Mouse (Mus musculus) myocyte (in vitro differentiated cells): Measurements from ENCODE around the gene Gm9507.

Source experiments
- CEBPB ChIP-seq: IDR thresholded peaks from 2 replicates; pipeline ENCODE4 v1.6.1; 2011; ENCODE audit warnings: mild to moderate bottlenecking, moderate library complexity; ENCODE audit not compliant: poor library complexity, insufficient read depth, severe bottlenecking
- E2F4 ChIP-seq: IDR thresholded peaks from one replicate; pipeline ENCODE4 v1.6.1; 2011; ENCODE audit warnings: mild to moderate bottlenecking, control low read depth, moderate library complexity; ENCODE audit not compliant: insufficient read depth
- MAX ChIP-seq: IDR thresholded peaks from one replicate; pipeline ENCODE4 v1.6.1; 2011; ENCODE audit warnings: low read depth, mild to moderate bottlenecking, control low read depth
- MYOD1 ChIP-seq, 3 experiments: IDR thresholded peaks; one replicate each; pipeline ENCODE4 v1.6.1; 2011; ENCODE audit warnings: control low read depth in 2 of 3, low read depth in 2 of 3, mild to moderate bottlenecking in 2 of 3, moderate library complexity in 1 of 3; ENCODE audit not compliant: insufficient read length in 2 of 3, control insufficient read depth in 1 of 3
- MYOG ChIP-seq, 3 experiments: IDR thresholded peaks; one replicate each; pipeline ENCODE4 v1.6.1; 2011; ENCODE audit warnings: control low read depth in 2 of 3, low read depth in 2 of 3, mild to moderate bottlenecking in 2 of 3; ENCODE audit not compliant: insufficient read length in 2 of 3, control insufficient read depth in 1 of 3, insufficient read depth in 1 of 3
- POLR2A ChIP-seq: IDR thresholded peaks from one replicate; pipeline ENCODE4 v1.6.1; 2011; ENCODE audit warnings: low read depth, mild to moderate bottlenecking, control low read depth, moderate library complexity; ENCODE audit not compliant: insufficient read length
- POLR2AphosphoS2 ChIP-seq: IDR thresholded peaks from one replicate; pipeline ENCODE4 v1.6.1; 2011; ENCODE audit warnings: low read depth, control low read depth; ENCODE audit not compliant: insufficient read length
- REST ChIP-seq: IDR thresholded peaks from one replicate; pipeline ENCODE4 v1.6.1; 2011; ENCODE audit warnings: mild to moderate bottlenecking, control low read depth, moderate library complexity; ENCODE audit not compliant: insufficient read depth, insufficient read length
- SRF ChIP-seq: IDR thresholded peaks from one replicate; pipeline ENCODE4 v1.6.1; 2011; ENCODE audit warnings: low read depth; ENCODE audit not compliant: control insufficient read depth, insufficient read length
- TCF12 ChIP-seq: IDR thresholded peaks from one replicate; pipeline ENCODE4 v1.6.1; 2011; ENCODE audit warnings: mild to moderate bottlenecking, control low read depth; ENCODE audit not compliant: poor library complexity, insufficient read depth, severe bottlenecking
- TCF3 ChIP-seq: IDR thresholded peaks from one replicate; pipeline ENCODE4 v1.6.1; 2011; ENCODE audit warnings: low read depth, control low read depth; ENCODE audit not compliant: insufficient read length
- USF1 ChIP-seq: IDR thresholded peaks from one replicate; pipeline ENCODE4 v1.6.1; 2011; ENCODE audit warnings: low read depth, mild to moderate bottlenecking, control low read depth, moderate library complexity

- TF ChIP-seq POLR2A = no peak
- TF ChIP-seq USF1 = no peak
- TF ChIP-seq MYOD1 (IDR thresholded peaks at IDR 0.05; ENCODE audit: control insufficient read depth in 1 of 3, insufficient read length in 2 of 3, low read depth in 2 of 3) = no peak
- TF ChIP-seq POLR2AphosphoS2 = no peak
- TF ChIP-seq MYOG (IDR thresholded peaks at IDR 0.05; ENCODE audit: control insufficient read depth in 1 of 3, insufficient read depth in 1 of 3, insufficient read length in 2 of 3, low read depth in 2 of 3) = no peak
- TF ChIP-seq TCF12 = no peak
- no peak for TF ChIP-seq MAX
- no peak for TF ChIP-seq E2F4
- no peak for TF ChIP-seq REST
- no peak for TF ChIP-seq CEBPB
- no peak for TF ChIP-seq TCF3
- TF ChIP-seq SRF = no peak
These were observed 23.0 kb downstream of the Gm9507 start for GRCm38 (mm10) chr10:77788621-77789020.
